Mouse (Mus musculus): ENCODE data around the gene Abhd4.

Gene Abhd4

DNA sequence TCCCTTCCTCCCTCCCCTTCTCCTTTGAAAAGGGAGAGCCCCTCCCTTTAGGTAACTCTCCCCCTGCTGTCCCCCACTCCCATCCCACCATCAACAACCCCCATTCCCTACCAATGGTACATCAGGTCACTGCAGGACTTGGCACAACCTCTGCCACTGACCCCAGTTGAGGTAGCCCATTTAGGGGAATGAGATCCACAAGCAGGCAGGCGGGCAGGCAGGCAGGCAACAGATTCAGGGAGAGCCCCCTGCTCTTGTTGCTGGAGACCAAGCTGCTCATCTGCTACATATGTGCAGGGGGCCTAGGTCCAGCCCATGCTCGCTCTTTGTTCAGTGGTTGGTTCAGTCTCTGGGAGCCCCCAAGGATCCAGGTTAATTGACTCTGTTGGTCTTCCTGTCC is 22.5 kb downstream of the Abhd4 start:
- DNase-seq (ENCODE audit: low read depth) = no peak

DNA sequence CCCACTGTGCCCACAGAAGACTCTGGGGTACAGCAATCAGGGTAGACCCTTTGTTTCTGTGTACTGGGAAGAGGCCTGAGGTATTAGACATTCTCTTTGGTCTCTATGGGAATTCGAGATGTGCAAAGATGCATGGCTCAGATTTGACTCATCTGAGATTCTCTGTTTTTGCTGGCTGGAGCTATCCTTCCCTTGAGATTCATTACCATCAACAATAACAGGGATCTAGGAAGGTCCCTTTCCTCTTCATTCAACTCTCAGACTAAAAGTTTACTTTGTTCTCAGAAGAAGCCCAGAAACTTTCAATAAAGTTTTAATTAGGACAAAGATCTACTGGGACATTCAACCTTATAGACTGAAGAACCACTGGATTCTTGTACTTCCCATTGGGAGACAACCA is 30.9 kb downstream of the Abhd4 start, which contains the start of gene Olfr49:
Gene Olfr49, minus strand, starts transcription at position 101 of the 400 bp plus-strand sequence.
- no peak for DNase-seq (ENCODE audit: low read depth)

DNA sequence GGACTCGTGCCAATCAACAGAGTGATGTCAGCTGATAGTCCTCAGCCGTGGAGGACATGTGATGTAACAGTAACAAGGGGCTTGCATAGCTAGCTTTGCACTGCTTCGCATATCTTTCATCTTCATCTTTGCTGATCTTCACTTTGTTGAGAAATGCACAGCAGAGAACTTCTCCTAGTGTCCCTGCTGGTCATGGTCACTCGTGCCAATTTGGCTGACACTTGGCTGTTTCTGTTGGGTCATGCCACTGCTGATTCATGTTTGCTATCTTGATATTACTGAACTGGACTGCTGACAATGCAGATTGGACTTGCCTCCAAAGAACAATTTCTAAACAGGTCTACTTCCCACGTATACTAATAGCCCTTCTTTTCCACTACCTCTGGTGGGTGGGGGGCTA is 46.1 kb downstream of the Abhd4 start:
- DNase-seq (ENCODE audit: low read depth) = no peak

DNA sequence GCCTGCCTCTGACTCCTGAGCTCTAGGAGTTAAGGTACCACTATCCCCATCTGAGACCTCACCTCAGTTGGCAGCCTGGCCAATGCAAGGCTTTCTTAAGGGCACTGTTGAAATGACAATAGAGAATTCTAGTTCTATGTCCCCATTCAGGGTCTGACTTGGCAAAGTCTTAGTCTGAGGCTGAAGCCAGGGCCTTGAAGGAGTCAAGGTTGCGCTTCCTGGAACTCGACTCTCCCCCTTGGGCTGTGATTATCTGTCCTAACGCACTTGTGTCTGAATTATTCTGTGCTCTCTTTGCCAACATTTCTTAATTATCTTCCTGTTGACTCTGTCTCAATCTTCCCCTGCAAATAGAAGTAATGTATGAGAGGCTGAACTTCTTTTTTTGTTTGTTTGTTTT is 46.7 kb downstream of the Abhd4 start:
- no peak for DNase-seq (ENCODE audit: low read depth)

DNA sequence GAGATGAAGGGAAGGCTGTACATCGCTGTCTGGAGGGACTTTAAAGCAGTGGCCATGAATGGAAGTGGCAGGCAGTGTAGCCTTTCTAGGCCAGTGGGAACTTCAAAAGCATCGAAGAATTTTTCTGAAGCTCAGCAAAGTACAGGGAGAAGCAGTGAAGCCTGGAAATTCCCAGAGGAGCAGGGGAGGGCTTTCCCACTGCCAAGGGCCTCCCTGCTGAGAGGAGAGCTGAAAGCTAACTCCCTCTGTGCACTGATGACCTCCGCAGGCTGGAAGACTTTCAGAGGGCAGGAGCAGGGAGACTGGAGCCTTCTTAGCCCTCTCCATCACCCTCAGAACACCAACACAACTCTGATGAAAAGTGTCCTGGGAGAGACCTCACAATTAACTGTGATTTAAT is 57.8 kb downstream of the Abhd4 start:
- no peak for DNase-seq (ENCODE audit: low read depth)

Measured in induced T-regulatory cell, adult 2 months (primary cell).